Mouse (Mus musculus) stomach, embryonic 14.5 days (tissue): Measurements from ENCODE around the gene Tmprss9. TPM values are rescaled to one million over a fixed set of nuclear protein-coding genes. Genes with fewer than 3 reads are reported as not detected.

Experiments
- ATAC-seq: fragments of 200-750 bp; cut with Nextera tagmentation; 2 replicates; pipeline ENCODE4 v1.8.0; 2017; ENCODE audit warnings: low read depth, moderate TSS enrichment; ENCODE audit not compliant: insufficient number of reproducible peaks, insufficient read depth, low FRiP score
- H3K27ac ChIP-seq: fragments of 300-500 bp; sonication (generic); 2 replicates; pipeline ENCODE4 v1.5.1; 2014; ENCODE audit warnings: mild to moderate bottlenecking, low read length, moderate library complexity, mixed read lengths
- H3K27me3 ChIP-seq: fragments of 300-500 bp; sonication (generic); 2 replicates; pipeline ENCODE4 v1.6.1; 2014; ENCODE audit warnings: low read length, control low read depth, mixed read lengths; ENCODE audit not compliant: control insufficient read depth, insufficient read depth
- H3K36me3 ChIP-seq: fragments of 300-500 bp; sonication (generic); 2 replicates; pipeline ENCODE4 v1.6.1; 2014; ENCODE audit warnings: mild to moderate bottlenecking, control low read depth, low read length, moderate library complexity, mixed read lengths; ENCODE audit not compliant: control insufficient read depth, insufficient read depth
- H3K4me1 ChIP-seq: fragments of 300-500 bp; sonication (generic); 2 replicates; pipeline ENCODE4 v1.6.1; 2014; ENCODE audit warnings: low read length, control low read depth, mixed read lengths; ENCODE audit not compliant: control insufficient read depth, insufficient read depth
- H3K4me2 ChIP-seq: fragments of 300-500 bp; sonication (generic); replicated peaks from 2 replicates; pipeline ENCODE4 v1.6.1; 2014; ENCODE audit warnings: low read depth, low read length, control low read depth
- H3K4me3 ChIP-seq: fragments of 300-500 bp; sonication (generic); 2 replicates; pipeline ENCODE4 v1.5.1; 2014; ENCODE audit warnings: low read depth, low read length, control low read depth
- H3K9ac ChIP-seq: fragments of 300-500 bp; sonication (generic); replicated peaks from 2 replicates; pipeline ENCODE4 v1.6.1; 2014; ENCODE audit warnings: low read depth, mild to moderate bottlenecking, control low read depth, low read length, moderate library complexity, mixed read lengths
- H3K9me3 ChIP-seq: fragments of 300-500 bp; sonication (generic); 2 replicates; pipeline ENCODE4 v1.6.1; 2016; ENCODE audit warnings: low read depth, low read length, control low read depth; ENCODE audit not compliant: control insufficient read depth
- WGBS: fragments of 180-500 bp; shearing (Covaris S2); extraction: QIAGEN DNeasy Blood & Tissue Kit; methylation state at CpG from one replicate; pipeline ENCODE4 v1.1.7; 2014; 5-methylcytosine and 5-hydroxymethylcytosine counted together
- polyA plus RNA-seq: library from polyadenylated mRNA; unstranded; fragments of >200 nt; fragmentation: Nextera tagmentation; extraction: Ambion mirVana; gene quantifications from 2 replicates; pipeline ENCODE4 v1.2.1, GENCODE M21; 2014

Tmprss9 gene
- polyA plus RNA-seq, 1 experiment from 2014 or later = 0.07 TPM

GRCm38 (mm10) chr10:80837827-80838226 is 33.8 kb upstream of the Tmprss9 start:
- Histone ChIP-seq H3K9ac (no peak overlapping the region), H3K4me2 (no peak overlapping the region), H3K9me3 (peaks cover 5% of the 10 kb centered on the region; the same call in 1 of the 2 replicates), H3K36me3 (no peaks in the 10 kb centered on the region), H3K4me3 (no peak overlapping the region), H3K27ac (no peak overlapping the region), H3K27me3 (peaks cover 32% of the 10 kb centered on the region), H3K4me1 (peaks cover 3% of the 10 kb centered on the region; the same call in 1 of the 2 replicates)
- 24% methylated on average over 2 of the region's 2 CpGs for WGBS
- ATAC-seq = no peak

GRCm38 (mm10) chr10:80838346-80838912 is 33.2 kb upstream of the Tmprss9 start:
- Histone ChIP-seq H3K9ac (no peak overlapping the region), H3K4me1 (peaks cover 4% of the 10 kb centered on the region; the same call in 1 of the 2 replicates), H3K27me3 (peaks cover 38% of the 10 kb centered on the region), H3K36me3 (no peaks in the 10 kb centered on the region), H3K9me3 (peaks cover 5% of the 10 kb centered on the region; the same call in 1 of the 2 replicates), H3K27ac (no peak overlapping the region), H3K4me3 (no peak overlapping the region), H3K4me2 (no peak overlapping the region)
- ATAC-seq = no peak
- WGBS = 65% methylated on average over 2 of the region's 2 CpGs

- Histone ChIP-seq H3K4me3 (no peak overlapping the region), H3K4me1 (peaks cover 7% of the 10 kb centered on the region; the same call in 1 of the 2 replicates), H3K9ac (no peak overlapping the region), H3K9me3 (peaks cover under 1% of the 10 kb centered on the region; the same call in 1 of the 2 replicates), H3K27ac (no peak overlapping the region), H3K36me3 (no peaks in the 10 kb centered on the region), H3K4me2 (no peak overlapping the region), H3K27me3 (peaks cover 46% of the 10 kb centered on the region)
- no peak for ATAC-seq
- 66% methylated on average over 6 of the region's 6 CpGs for WGBS
These were observed 31.8 kb upstream of the Tmprss9 start for GRCm38 (mm10) chr10:80839848-80840247.

GRCm38 (mm10) chr10:80841685-80842084 is 30.0 kb upstream of the Tmprss9 start:
- H3K4me2 ChIP-seq = no peak overlapping the region
- WGBS = 80% methylated on average over 2 of the region's 2 CpGs
- no peak overlapping the region for H3K4me3 ChIP-seq
- no peak for ATAC-seq
- no peak overlapping the region for H3K27ac ChIP-seq
- no peaks in the 10 kb centered on the region for H3K9me3 ChIP-seq
- H3K9ac ChIP-seq = no peak overlapping the region
- peaks cover 39% of the 10 kb centered on the region for H3K27me3 ChIP-seq
- no peaks in the 10 kb centered on the region for H3K36me3 ChIP-seq
- 0 out of 2 replicates have a peak, but pooled peaks cover 4% of the 10 kb centered on the region for H3K4me1 ChIP-seq

GRCm38 (mm10) chr10:80842334-80842733 is 29.3 kb upstream of the Tmprss9 start:
- Histone ChIP-seq H3K36me3 (no peaks in the 10 kb centered on the region), H3K4me3 (no peak overlapping the region), H3K4me1 (0 out of 2 replicates have a peak, but pooled peaks cover 4% of the 10 kb centered on the region), H3K27me3 (peaks cover 37% of the 10 kb centered on the region), H3K9me3 (no peaks in the 10 kb centered on the region), H3K27ac (no peak overlapping the region), H3K9ac (no peak overlapping the region), H3K4me2 (no peak overlapping the region)
- no peak for ATAC-seq
- 77% methylated on average over 15 of the region's 15 CpGs for WGBS

GRCm38 (mm10) chr10:80843087-80843930 is 28.3 kb upstream of the Tmprss9 start:
- H3K27me3 ChIP-seq = peaks cover 37% of the 10 kb centered on the region
- ATAC-seq = no peak

GRCm38 (mm10) chr10:80843931-80844547 is 27.6 kb upstream of the Tmprss9 start, which contains the start of gene Lingo3:
Gene Lingo3, minus strand, starts transcription at chr10:80844039.
- peaks cover 37% of the 10 kb centered on the region for H3K27me3 ChIP-seq
- no peaks in the 10 kb centered on the region for H3K9me3 ChIP-seq
- H3K4me2 ChIP-seq = peak within 1 kb of the TSS; percentile 70
- 0 out of 2 replicates have a peak, but pooled peaks cover 8% of the 10 kb centered on the region for H3K4me1 ChIP-seq
- no peaks in the 10 kb centered on the region for H3K36me3 ChIP-seq
- WGBS = 4% methylated on average over 51 of the region's 51 CpGs
- no peak for ATAC-seq
- peak within 1 kb of the TSS; percentile 33 for H3K4me3 ChIP-seq
- peak within 1 kb of the TSS; percentile 22 for H3K9ac ChIP-seq
- H3K27ac ChIP-seq = no peak within 1 kb of the TSS

More at GRCm38 (mm10) chr10:80843087-80843930, 28.3 kb upstream of the Tmprss9 start:
- Histone ChIP-seq H3K9me3 (no peaks in the 10 kb centered on the region), H3K4me3 (peak overlapping the region; percentile 33), H3K27ac (no peak overlapping the region), H3K4me2 (peak overlapping the region; percentile 70), H3K36me3 (no peaks in the 10 kb centered on the region), H3K4me1 (0 out of 2 replicates have a peak, but pooled peaks cover 5% of the 10 kb centered on the region), H3K9ac (peak overlapping the region; percentile 22)
- 10% methylated on average over 32 of the region's 32 CpGs for WGBS

- Histone ChIP-seq H3K9ac (no peak overlapping the region), H3K27ac (no peak overlapping the region), H3K4me1 (0 out of 2 replicates have a peak, but pooled peaks cover 8% of the 10 kb centered on the region), H3K9me3 (no peaks in the 10 kb centered on the region), H3K27me3 (peaks cover 37% of the 10 kb centered on the region), H3K4me2 (no peak overlapping the region), H3K4me3 (no peak overlapping the region), H3K36me3 (no peaks in the 10 kb centered on the region)
- ATAC-seq = no peak
- 58% methylated on average over 8 of the region's 8 CpGs for WGBS
These were observed 26.5 kb upstream of the Tmprss9 start for GRCm38 (mm10) chr10:80845055-80845693.
